Mouse (Mus musculus) thymus, postnatal 10 days (tissue): ENCODE data around the gene Chchd6.
A peak's percentile ranks its signal among the peaks of the same experiment; 100 is the strongest.

ENCODE experiments used
- DNase-seq, 2 experiments: peaks; one replicate each; pipeline ENCODE4 v3.0.0; 2021; ENCODE audit warnings: low spot score in 2 of 2

The Chchd6 gene

GRCm38 (mm10) chr6:89404964-89405363 is 190.5 kb downstream of the Chchd6 start:
- no peak for DNase-seq

DNA sequence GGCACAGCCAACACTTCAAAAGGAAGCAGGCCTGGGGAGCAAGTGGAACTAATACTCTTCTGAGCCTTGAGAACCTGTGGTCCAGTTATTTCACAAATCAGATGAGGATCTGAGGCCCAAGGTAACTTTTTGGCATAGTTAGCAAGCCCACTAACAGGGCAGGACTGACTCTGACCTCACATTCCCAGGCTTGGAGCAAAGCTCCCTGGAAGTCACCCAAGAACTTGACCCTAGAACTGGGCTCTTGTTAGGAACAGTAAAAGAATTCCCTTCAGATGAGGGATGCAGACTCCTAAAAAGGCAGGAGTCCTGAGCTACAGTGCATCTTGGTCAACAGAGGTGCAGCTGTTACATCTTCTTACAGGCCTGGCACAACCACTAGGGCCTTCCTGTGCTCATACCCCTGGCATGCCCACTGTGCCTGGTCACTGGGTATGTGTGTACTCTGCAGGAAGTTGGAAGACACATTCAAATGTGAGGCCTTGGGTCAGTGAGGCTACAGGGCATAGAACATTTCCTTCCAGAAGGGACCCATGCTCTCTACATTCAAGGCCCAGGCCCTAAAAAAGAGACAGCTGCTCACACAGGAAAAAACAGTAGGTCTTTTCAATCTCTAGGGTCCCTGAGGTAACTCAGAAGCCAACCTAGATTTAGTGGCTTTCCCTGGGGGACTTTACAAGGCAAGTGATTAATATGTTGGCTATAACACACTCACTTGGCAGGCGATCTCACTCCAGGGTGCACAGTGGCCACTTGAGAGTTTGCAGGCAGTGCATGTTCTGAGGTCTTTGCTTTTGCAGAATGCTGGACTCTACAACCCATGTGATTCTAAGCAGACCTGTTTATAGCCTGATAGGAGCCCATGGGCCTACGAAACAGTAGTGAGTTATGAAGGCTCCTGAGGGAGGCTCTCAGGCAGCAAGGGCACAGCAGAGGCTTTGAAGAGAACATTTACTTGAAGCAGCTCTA is 191.9 kb downstream of the Chchd6 start:
- no peak for DNase-seq

GRCm38 (mm10) chr6:89402406-89402805 is 193.0 kb downstream of the Chchd6 start:
- no peak for DNase-seq

GRCm38 (mm10) chr6:89399564-89399963 is 195.9 kb downstream of the Chchd6 start:
- no peak for DNase-seq

DNA sequence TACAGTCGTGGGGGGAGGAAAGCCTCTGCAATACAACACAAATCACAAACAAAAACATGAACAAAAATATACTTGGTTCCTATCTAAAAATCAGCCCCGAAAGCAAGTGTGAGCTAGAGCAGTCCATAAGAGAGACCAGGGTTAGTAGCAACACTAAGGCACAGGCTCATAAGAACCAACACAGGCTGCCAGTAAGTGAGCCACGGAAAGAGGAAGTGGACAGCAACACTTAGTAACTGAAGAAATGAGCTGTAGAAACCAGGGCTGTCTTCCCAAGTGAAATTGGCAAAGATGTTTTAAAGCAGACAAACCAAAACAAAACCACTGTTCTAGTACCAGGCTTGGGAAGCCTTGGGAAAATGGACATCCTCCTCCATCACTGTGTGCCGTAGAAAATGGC is 197.5 kb downstream of the Chchd6 start:
- no peak for DNase-seq

DNA sequence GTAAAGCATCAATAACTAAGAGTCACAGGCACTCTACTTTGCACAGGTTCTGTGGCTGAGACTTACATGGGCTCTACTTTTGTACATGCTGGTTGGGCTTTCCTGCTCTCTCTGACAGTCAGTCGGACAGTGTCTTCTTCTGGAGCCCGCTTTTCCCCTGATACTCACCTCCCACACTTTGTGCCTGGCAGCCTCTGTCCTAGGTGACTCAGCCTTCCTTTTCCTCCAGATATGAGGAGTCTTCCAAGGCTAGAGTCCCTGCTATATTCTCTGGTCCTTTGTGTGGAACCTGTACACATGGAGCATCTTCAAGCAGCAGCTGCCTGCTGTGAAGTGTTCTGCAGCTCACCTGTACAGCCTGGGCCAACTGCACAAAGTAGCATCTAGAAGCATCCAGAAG is 201.6 kb downstream of the Chchd6 start:
- no peak for DNase-seq

DNA sequence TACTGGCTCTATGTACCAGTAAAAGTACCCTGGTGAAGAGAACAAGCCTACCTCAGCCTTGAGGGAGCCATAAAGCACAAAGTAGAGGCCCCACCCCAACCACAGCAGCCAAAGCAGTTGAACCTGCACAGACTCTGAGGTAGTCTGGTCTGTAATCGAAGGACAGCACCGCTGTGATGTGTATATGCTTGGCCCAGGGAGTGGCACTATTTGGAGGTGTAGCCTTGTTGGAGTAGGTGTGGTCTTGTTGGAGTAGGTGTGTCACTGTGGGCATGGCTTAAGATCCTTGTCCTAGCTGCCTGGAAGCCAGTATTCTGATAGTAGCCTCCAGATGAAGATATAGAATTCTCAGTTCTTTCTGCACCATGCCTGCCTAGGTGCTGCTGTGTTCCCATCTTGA is 203.2 kb downstream of the Chchd6 start:
- no peak for DNase-seq

- no peak for DNase-seq
Observed at GRCm38 (mm10) chr6:89389771-89390170, 205.7 kb downstream of the Chchd6 start.

DNA sequence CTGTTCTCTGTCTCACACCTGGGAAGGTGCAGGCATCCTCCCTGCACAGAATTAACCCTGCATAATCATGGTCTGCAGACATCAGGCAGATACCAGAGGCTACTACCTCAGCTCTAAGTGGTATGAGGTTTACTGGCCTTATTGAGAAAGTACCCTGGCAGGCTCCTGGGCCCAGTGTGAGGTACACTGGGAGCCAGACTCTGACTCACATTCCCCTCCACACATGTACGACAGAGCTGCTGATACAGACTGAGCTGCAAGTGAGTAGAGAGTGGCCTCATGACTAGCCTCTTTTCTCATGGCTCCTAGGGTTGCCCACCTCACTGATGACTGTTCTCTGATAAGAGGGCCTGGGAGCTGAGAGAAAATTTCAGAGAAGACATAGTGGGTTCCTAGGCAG is 208.5 kb downstream of the Chchd6 start:
- DNase-seq, result no peak

- DNase-seq, result no peak
Observed at GRCm38 (mm10) chr6:89384699-89385098, 210.8 kb downstream of the Chchd6 start.

GRCm38 (mm10) chr6:89381851-89382250 is 213.6 kb downstream of the Chchd6 start:
- no peak for DNase-seq

GRCm38 (mm10) chr6:89381172-89381571 is 214.3 kb downstream of the Chchd6 start:
- no peak for DNase-seq

DNA sequence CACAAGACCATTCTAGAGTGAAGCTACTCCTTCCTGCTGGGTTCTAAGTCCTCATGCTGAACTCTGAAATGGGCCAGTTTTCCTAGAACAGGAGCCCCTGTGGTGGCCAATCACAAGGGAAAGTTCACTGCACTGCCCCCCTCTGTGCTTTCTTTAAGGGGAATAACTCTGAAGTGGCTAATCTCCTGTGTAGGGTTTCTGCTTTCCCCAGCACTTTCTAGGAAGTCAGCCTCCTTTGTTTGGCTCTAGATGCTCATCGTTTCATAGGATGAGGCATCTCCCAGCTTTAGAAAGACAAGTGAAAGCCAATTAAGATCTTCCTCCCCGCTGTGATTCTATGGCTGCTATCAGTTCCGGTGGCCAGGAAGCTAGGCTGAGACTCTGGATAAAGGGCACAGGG is 214.7 kb downstream of the Chchd6 start:
- no peak for DNase-seq

- DNase-seq, result no peak
Observed at GRCm38 (mm10) chr6:89378264-89378663, 217.2 kb downstream of the Chchd6 start.

GRCm38 (mm10) chr6:89368812-89369211 is 226.6 kb downstream of the Chchd6 start:
- no peak for DNase-seq

DNA sequence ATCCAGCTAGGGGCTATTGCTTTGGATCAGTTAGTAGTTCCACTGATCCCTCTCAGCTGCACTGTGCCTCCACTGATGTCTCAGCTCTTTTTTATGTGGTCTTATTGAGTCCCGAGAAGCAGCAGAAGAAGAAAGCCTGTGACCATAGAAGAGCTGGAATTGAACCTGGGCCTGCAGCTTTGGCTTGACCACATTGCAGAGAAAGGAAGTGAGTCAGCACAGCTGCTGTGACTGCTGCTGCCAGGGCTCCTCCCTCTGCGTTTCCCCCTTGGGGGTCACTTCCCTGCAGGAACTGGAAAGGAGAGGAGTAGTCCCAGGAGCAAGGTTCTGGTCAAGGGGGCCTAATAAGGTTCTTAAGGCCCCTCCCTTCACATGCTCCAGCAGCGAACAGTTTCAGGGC is 231.1 kb downstream of the Chchd6 start:
- no peak for DNase-seq

DNA sequence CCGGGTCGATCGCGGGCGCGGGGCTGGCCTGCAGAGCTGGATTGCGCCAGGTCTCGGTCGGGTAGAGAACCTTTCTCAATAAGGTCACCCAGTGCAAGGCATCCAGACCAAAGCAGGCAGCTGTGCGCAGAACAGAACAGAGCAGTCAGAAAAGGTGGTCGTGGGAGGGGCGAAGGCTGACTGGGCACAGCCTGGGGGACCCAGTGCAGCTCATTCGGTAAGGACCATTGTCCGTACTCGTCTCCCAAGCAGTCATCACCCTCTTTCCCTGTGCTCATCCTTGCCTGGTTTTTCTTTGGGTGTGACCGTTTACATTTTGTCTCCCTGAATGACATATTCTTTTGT is 232.4 kb downstream of the Chchd6 start:
- DNase-seq, result no peak

- peak; percentile 33 to 38 for DNase-seq
Observed at GRCm38 (mm10) chr6:89362281-89363106, 233.0 kb downstream of the Chchd6 start, which contains the start of gene Plxna1. Gene Plxna1 (minus strand): TSS chr6:89362620.

- peak; percentile 22 to 23 for DNase-seq
Observed at GRCm38 (mm10) chr6:89361418-89362280, 233.8 kb downstream of the Chchd6 start.

DNA sequence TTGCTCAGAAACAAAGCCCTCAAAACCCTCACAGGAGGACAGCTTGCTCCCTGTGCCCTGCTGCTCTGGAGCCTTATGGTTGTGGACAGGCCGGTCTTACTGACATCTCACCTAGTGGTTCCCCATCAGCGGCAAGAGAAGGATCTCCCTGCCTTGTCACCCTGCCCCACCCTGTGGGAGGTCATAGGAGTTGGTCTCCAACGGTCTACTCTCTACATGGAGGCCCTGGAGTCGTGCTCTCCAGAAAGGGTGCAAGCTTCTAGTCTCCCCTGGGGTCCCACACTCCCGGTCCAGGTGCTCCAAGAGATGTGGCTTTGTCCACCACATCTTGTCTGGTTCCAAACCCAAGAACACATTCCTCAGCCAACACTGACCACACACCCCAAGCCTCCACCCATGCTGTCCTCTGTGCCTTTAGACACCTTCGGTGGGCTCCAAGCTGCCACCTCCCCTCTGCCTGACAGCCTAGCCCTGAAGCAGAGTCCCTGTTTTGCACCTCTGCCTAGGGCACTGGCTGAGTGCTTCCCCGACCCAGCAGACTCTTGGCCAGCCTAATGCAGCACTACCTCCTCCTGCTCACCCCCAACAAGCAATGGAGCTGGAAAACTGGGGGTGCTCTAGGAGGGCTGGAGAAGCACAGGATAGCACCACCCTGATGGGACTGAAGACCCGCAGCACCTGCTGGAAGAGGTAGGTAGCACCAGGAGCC is 234.6 kb downstream of the Chchd6 start:
- DNase-seq, result no peak
